Mouse (Mus musculus) erythroblast, embryonic 14.5 days (primary cell): ENCODE results near the gene Ddx43. TPM values are rescaled to one million over a fixed set of nuclear protein-coding genes. Genes with fewer than 3 reads are reported as not detected.

Experiments used
- H3K27me3 ChIP-seq: 2 replicates; pipeline ENCODE4 v1.6.1; 2012; ENCODE audit warnings: inconsistent platforms; ENCODE audit not compliant: control insufficient read depth
- H3K36me3 ChIP-seq: 2 replicates; pipeline ENCODE4 v1.6.1; 2012; ENCODE audit warnings: mild to moderate bottlenecking, inconsistent platforms; ENCODE audit not compliant: control insufficient read depth
- H3K4me1 ChIP-seq: 2 replicates; pipeline ENCODE4 v1.6.1; 2012; ENCODE audit warnings: inconsistent platforms; ENCODE audit not compliant: control insufficient read depth
- H3K4me3 ChIP-seq: replicated peaks from 2 replicates; pipeline ENCODE3; 2012; ENCODE audit warnings: moderate library complexity, mild to moderate bottlenecking, inconsistent platforms
- H3K9me3 ChIP-seq: 2 replicates; pipeline ENCODE4 v1.6.1; 2012; ENCODE audit warnings: low read length, inconsistent platforms, mixed read lengths; ENCODE audit not compliant: control insufficient read depth
- GATA1 ChIP-seq: IDR thresholded peaks from 2 replicates; pipeline ENCODE4 v1.6.1; 2012; ENCODE audit warnings: low read length, inconsistent platforms, mixed read lengths
- TAL1 ChIP-seq: IDR thresholded peaks from 3 replicates; pipeline ENCODE4 v1.6.1; 2012; ENCODE audit warnings: low read length, inconsistent platforms, mixed read lengths
- polyA plus RNA-seq: library from polyadenylated mRNA; stranded (reverse); fragments of >175 nt; gene quantifications from 2 replicates; pipeline ENCODE4 v1.2.3, GENCODE M21; 2012

Ddx43 gene
- polyA plus RNA-seq, 1 experiment = not detected

GRCm38 (mm10) chr9:78430486-78430885 is 34.9 kb downstream of the Ddx43 start:
- Histone ChIP-seq H3K9me3 (no peaks in the 10 kb centered on the region), H3K36me3 (no peaks in the 10 kb centered on the region), H3K4me3 (no peak overlapping the region), H3K27me3 (no peaks in the 10 kb centered on the region; the same call in 1 of the 2 replicates), H3K4me1 (peaks cover 6% of the 10 kb centered on the region)
- TF ChIP-seq TAL1 (no peak), GATA1 (no peak)

- H3K4me1 ChIP-seq = peaks cover 5% of the 10 kb centered on the region
- H3K9me3 ChIP-seq = no peaks in the 10 kb centered on the region
- H3K4me3 ChIP-seq = no peak overlapping the region
- H3K27me3 ChIP-seq = no peaks in the 10 kb centered on the region; the same call in 1 of the 2 replicates
- no peak for TF ChIP-seq TAL1
- TF ChIP-seq GATA1 = no peak
- no peaks in the 10 kb centered on the region for H3K36me3 ChIP-seq
These were observed 36.9 kb downstream of the Ddx43 start for GRCm38 (mm10) chr9:78432471-78432870.

GRCm38 (mm10) chr9:78439426-78439825 is 43.8 kb downstream of the Ddx43 start:
- Histone ChIP-seq H3K9me3 (peaks cover 6% of the 10 kb centered on the region; the same call in 1 of the 2 replicates), H3K27me3 (peaks cover 49% of the 10 kb centered on the region), H3K4me1 (peaks cover 12% of the 10 kb centered on the region), H3K36me3 (no peaks in the 10 kb centered on the region), H3K4me3 (no peak overlapping the region)
- TF ChIP-seq TAL1 (no peak), GATA1 (no peak)

GRCm38 (mm10) chr9:78442237-78442578 is 46.6 kb downstream of the Ddx43 start:
- H3K27me3 ChIP-seq = peaks cover 76% of the 10 kb centered on the region
- no peaks in the 10 kb centered on the region for H3K36me3 ChIP-seq
- H3K9me3 ChIP-seq = peaks cover 6% of the 10 kb centered on the region; the same call in 1 of the 2 replicates
- peak overlapping the region; percentile 58 for H3K4me3 ChIP-seq
- TF ChIP-seq TAL1 (no peak), GATA1 (no peak)
- H3K4me1 ChIP-seq = peaks cover 12% of the 10 kb centered on the region

GRCm38 (mm10) chr9:78442579-78443392 is 47.2 kb downstream of the Ddx43 start, which contains the start of gene Cgas:
Gene Cgas (minus strand): TSS chr9:78443237.
- TF ChIP-seq TAL1 = no peak
- TF ChIP-seq GATA1 = no peak
- Histone ChIP-seq H3K27me3 (peaks cover 76% of the 10 kb centered on the region), H3K36me3 (no peaks in the 10 kb centered on the region), H3K9me3 (peaks cover 6% of the 10 kb centered on the region; the same call in 1 of the 2 replicates), H3K4me3 (peak within 1 kb of the TSS; percentile 58), H3K4me1 (peaks cover 16% of the 10 kb centered on the region)

- TF ChIP-seq TAL1 (no peak), GATA1 (no peak)
- peaks cover 5% of the 10 kb centered on the region; the same call in 1 of the 2 replicates for H3K9me3 ChIP-seq
- H3K27me3 ChIP-seq = peaks cover 45% of the 10 kb centered on the region
- peak overlapping the region; percentile 70 for H3K4me3 ChIP-seq
- H3K36me3 ChIP-seq = peaks cover 34% of the 10 kb centered on the region
- H3K4me1 ChIP-seq = peaks cover 34% of the 10 kb centered on the region
These were observed 52.0 kb downstream of the Ddx43 start for GRCm38 (mm10) chr9:78447606-78447972.

- H3K4me1 ChIP-seq = peaks cover 29% of the 10 kb centered on the region
- peak within 1 kb of the TSS; percentile 70 for H3K4me3 ChIP-seq
- H3K27me3 ChIP-seq = peaks cover 39% of the 10 kb centered on the region
- peaks cover 41% of the 10 kb centered on the region for H3K36me3 ChIP-seq
- TF ChIP-seq GATA1 (peak; percentile 44; the same call in 1 of the 2 replicates), TAL1 (no peak)
- peaks cover under 1% of the 10 kb centered on the region; the same call in 1 of the 2 replicates for H3K9me3 ChIP-seq
These were observed 52.6 kb downstream of the Ddx43 start, which contains the start of the genes Mto1 and Gm17324 for GRCm38 (mm10) chr9:78447973-78448873. Gene Mto1 (plus strand): TSS chr9:78448208. Gene Gm17324 (minus strand): TSS chr9:78448786.

- peaks cover 61% of the 10 kb centered on the region for H3K36me3 ChIP-seq
These were observed 54.8 kb downstream of the Ddx43 start for GRCm38 (mm10) chr9:78450404-78450803.

More at GRCm38 (mm10) chr9:78450404-78450803, 54.8 kb downstream of the Ddx43 start:
- Histone ChIP-seq H3K4me3 (no peak overlapping the region), H3K27me3 (peaks cover 18% of the 10 kb centered on the region), H3K9me3 (no peaks in the 10 kb centered on the region), H3K4me1 (peaks cover 42% of the 10 kb centered on the region)
- TF ChIP-seq GATA1 (no peak), TAL1 (no peak)
